Mouse (Mus musculus) thymus, postnatal 25 days (tissue): ENCODE results near the gene BC035947.
A peak's percentile ranks its signal among the peaks of the same experiment; 100 is the strongest.
"Not testable (repeated sequence)": the region's sequence is repeated elsewhere in the genome, so short reads cannot be mapped to it uniquely, and the experiment has no call there.

Experiments used
- DNase-seq: peaks from one replicate; pipeline ENCODE4 v3.0.0; 2022

BC035947 gene

DNA sequence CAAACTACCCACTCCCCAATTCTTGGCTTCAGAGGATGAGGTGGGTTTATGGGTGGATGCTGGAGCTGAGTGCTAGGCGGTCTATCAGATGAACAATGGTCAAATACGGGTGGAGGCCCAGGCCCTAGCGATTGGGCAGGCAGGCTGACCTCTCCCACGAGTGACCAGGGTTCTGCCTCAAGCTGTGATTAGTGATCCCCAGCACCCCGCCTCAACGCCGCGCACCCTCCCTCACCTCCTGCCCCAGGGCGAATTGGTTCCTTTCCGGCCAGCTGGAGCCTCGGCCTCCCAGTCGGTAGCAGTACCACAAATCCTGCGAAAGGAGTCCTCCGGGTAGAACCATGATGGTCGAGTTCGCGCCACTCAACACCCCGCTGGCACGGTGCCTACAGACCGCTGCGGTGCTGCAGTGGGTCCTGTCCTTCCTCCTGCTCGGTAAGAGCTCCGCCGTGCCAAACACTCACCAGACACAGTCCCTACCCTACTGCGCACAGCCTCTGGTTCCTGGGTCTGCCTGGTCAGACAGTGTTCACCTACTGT, at the start of gene BC035947:
BC035947 (minus strand) TSS at position 538 of the 540 bp plus-strand sequence.
- DNase-seq = no peak

GRCm38 (mm10) chr1:78554012-78554666, 42.2 kb upstream of the BC035947 start:
- DNase-seq = no peak

- DNase-seq = no peak
These were observed 37.0 kb upstream of the BC035947 start for GRCm38 (mm10) chr1:78548961-78549360.

DNA sequence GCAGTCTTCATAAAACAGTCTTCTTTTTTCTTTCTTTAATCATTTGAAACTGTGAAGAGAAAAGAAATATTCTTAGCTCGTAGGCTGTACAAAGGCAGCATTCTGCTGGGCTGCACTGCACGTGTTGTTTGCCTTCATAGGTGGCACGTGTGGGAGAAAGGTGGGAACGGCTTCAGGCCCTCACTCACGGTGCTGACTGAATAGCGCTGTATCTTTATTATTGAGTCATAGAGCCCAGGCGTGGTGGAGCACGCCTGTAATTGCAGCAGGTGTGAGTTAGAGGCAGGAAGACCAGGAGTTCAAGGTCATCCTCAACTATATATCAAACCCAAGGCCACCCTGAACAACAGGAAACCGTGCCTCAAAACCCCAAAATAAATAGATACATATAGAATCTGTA, 34.3 kb upstream of the BC035947 start:
- no peak for DNase-seq

GRCm38 (mm10) chr1:78543631-78544030, 31.7 kb upstream of the BC035947 start:
- DNase-seq = not testable (repeated sequence)

GRCm38 (mm10) chr1:78539166-78539565, 27.2 kb upstream of the BC035947 start:
- DNase-seq = no peak

DNA sequence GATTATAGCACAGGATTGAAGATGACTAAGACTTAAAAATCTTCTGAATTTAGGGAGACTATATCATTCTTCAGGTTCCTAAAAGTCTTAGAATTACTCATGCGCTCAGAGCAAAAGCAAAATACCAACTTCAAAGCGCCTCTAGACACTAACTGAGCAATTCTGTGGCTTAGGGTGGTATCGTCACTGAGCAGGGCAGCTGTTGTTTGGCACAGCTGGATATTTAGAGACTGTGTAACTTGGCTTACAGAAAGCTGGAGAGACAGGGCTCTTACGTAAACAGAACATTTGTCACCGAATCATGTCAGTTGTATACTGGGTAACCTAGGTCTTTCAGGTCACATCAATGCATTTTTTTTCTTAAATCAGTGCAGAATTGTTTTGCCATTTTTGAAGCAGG, 26.4 kb upstream of the BC035947 start:
- DNase-seq = peak; percentile 17

DNA sequence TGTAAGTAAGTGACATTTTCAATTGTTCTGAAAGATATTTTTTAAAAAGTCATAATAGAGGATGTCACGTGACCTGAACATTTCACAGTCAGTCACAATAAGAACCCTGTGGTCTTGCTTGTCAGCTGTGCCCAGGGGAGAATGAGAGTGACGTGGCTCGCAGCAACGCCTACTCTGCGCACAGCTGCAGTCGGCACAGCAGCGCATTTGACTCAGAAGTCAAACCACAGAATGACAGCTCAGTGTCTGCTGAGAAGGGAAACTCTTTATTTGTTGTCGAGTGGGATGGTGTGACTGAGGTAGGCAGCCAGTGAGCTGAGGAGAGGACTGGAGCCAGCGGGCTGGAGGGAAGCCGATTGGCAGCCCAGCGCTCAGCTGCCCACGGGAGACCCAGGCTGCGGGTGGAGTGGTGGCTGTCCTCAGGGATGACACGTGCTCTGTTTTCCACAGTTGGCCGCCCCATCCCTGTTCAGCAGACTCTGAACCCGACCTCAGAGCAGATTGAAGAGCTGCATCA, 25.6 kb upstream of the BC035947 start:
- DNase-seq = peak; percentile 81

- peak; percentile 85 for DNase-seq
These were observed 24.6 kb upstream of the BC035947 start for GRCm38 (mm10) chr1:78536310-78537164.

- DNase-seq = no peak
These were observed 22.6 kb upstream of the BC035947 start for GRCm38 (mm10) chr1:78534428-78535150.

DNA sequence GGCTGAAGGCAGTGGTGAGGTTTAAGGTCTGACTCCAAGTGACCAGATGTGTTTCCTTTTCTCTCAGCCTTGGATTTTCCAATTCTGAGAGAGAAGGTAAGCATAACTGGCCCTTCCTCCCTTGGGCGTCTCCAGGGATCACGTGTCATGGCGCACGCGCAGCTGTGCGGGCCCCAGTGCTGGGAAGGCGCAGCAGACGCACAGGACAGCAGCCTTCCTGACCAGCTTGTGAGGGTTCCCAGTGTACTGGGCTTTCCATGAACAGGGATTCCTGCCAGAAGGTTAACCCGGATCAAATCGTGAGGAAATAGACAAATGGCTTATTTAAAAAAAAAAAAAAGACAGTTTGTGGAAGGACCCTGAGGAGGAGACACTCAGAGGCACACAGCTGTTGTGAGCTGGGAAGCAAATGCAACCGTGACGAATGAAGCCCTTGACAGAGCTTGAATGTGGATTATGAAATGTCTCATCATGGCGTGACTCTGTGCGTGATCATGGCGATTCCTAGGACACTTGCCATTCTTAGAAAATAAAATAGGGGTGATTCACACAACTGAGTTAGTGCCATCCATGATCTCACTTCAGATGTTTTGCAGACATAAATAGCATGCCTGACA, 20.3 kb upstream of the BC035947 start:
- no peak for DNase-seq

DNA sequence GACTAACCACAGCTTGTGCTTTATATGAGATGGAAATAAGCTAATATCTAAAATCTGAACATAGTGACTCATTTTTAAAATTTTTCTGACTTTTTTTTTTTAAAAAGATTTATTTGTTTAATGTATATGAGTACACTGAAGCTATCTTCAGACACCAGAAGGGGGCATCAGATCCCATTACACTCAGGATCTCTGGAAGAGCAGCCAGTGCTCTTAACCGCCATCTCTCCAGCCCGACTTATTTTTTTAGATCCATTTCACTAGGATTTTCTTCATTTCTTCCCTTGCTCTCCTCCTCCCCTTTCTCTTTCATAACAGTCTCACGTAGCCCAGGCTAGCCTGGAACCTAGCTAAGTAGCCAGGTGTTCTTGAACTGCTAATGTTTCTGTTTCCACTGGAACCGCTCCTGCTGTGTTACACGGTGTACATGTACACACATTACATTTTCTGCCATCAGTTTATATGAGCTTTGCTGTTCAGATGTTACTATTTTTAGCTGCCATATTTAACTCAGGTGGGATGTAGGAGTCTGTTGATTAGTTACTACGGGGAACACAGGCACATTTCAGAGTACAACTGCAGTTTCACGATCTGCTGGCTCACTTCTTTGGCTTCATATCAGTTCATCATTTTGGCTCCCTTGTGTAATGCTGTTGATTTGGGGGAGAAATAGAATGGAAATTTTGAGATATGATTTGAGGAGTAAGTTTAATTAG, 18.7 kb upstream of the BC035947 start:
- DNase-seq = no peak

DNA sequence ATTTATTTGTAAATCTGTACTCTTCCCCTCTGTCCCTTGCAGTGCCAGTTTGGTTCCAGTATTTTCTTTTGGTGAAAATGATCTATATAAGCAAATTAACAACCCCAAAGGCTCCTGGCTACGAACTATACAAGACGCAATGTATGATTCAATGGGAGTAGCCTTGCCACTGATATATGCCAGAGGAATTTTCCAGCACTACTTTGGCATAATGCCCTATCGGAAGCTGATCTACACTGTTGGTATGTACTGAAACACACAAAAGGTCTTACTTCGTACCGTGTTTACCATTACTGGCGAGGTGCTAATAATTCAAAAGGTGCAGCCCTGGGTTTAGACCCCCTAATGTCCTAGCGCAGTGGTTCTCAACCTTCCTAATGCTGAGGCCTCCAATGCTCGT, 17.1 kb upstream of the BC035947 start:
- DNase-seq = no peak

- no peak for DNase-seq
These were observed 16.4 kb upstream of the BC035947 start for GRCm38 (mm10) chr1:78528356-78528755.

DNA sequence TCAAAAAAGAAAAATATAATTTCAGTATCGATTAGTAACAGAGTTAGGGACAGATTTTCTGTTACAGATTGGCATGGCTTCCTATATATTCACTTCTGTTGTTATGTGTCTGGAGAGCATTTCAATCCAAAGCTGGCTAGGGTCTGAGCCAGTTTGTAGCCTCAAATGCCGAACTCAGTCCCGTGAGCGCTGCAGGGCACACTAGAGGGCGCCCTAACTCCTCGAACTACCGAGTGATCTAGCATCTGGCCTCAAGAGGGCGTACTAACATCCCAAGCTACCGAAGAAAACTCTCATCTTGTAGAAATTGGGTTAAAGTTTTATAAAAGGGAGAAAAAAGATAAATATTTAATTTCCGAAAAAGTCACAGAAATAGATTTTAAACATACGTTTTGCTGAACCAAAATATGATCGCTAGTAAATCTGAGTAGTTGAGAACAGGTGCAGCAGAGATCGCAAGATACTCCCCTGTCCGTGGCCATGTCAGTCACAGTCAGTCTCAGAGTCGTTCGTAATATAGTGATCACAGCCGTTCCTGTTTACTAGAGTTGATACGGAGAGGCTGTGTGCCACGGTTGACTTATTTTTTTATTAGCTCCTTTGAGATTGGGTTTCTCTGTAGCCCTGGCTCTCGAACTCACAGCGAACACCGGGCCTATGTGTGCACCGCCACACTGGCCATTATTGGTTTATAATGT, 13.4 kb upstream of the BC035947 start:
- peak; percentile 54 for DNase-seq

DNA sequence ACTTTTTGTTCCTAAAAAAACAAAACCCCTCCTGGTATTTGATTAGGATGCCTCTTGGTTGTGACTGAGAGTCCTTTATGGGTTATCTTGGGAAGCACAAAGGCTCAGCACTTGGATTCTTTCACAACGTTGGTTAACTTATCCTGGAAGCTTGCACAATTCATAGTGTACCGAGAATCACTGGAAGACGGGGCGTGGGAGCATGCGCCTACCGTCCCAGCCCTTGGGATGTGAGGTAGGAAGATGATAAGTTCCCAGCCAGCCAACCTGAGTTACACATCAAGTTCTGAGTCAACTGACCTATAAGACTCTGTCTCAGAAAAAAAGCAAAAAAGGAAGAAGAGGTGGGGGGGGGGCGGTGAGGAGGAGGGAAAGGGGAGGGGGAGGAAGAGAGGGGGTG, 6.9 kb upstream of the BC035947 start:
- no peak for DNase-seq

DNA sequence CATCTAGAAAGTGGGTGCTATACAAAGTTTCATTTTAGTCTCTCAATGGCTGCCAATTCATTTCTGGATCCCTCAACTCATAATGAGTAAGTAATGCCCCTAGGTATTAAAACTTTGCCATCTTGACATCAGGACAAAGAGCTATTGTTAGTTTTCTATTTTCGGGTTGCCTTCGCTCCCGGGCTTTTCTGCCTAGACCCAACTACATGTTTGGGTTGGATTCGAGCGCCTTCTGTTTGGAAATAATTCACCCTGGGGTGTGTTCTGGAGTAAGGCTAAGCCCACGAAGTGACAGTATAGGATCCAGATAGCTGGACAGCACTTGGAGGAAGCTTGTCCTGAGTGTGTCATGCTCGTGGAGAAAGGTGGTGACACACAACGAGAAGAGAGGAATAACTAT, 798 bp upstream of the BC035947 start:
- no peak for DNase-seq

DNA sequence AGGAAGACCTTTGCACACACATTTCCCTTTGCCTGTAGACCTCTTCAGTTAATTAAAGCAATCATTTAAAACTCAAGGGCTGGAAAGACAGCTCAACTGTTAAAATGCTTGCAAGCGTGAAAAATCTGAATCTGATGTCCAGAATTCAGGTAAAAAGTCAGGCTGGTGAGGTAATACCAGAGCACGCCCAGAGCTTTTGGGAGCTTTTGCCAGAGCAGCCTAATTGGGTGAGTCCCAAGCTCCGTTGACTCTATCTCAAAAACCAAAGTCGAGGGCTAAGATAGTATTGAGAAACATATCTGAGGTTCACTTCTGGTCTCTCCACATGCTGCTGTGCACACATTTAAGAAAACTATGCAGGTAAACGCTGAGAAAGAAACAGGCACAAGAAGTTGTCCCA, 1.1 kb downstream of the BC035947 start, which contains the start of gene Mogat1:
Mogat1 (plus strand) TSS at position 130 of the 400 bp plus-strand sequence.
- DNase-seq = no peak

GRCm38 (mm10) chr1:78507137-78507536, 4.8 kb downstream of the BC035947 start:
- no peak for DNase-seq

DNA sequence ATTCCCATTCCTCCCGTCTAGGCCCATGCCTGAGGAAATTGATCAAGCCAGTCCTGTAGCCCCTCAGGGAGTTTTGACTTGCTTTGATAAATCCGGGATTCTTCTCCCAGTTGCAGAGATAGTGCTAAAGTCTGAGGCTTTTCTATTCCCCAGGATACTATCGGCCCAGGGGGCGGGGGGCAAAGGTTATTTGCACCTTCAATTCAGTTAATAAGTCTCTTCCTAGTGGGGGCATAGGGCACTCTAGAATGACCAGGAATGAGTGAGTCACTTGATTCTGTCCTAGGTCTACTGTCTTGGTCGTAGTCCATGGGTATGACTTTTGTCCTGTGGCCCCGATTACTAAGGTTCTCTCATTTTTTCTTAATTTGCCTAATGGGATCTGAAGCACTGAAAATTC, 9.4 kb downstream of the BC035947 start:
- no peak for DNase-seq

- DNase-seq = not testable (repeated sequence)
These were observed 10.1 kb downstream of the BC035947 start for GRCm38 (mm10) chr1:78501856-78502255.
